Mouse (Mus musculus) heart, embryonic 16.5 days (tissue): ENCODE measurements around the gene Nup85. TPM values are rescaled to one million over a fixed set of nuclear protein-coding genes. Genes with fewer than 3 reads are reported as not detected.

Experiments
- ATAC-seq: fragments of 200-750 bp; cut with Nextera tagmentation; replicated peaks from 2 replicates; pipeline ENCODE4 v1.8.0; 2017; ENCODE audit warnings: moderate number of reproducible peaks; ENCODE audit not compliant: insufficient read depth, low FRiP score; ENCODE audit errors: extremely low read depth
- H3K27ac ChIP-seq: fragments of 300-500 bp; sonication (generic); 2 replicates; pipeline ENCODE4 v1.5.1; 2014; ENCODE audit warnings: mild to moderate bottlenecking, low read length, control low read depth, moderate library complexity
- H3K27me3 ChIP-seq: fragments of 300-500 bp; sonication (generic); 2 replicates; pipeline ENCODE4 v1.6.1; 2014; ENCODE audit warnings: low read length, mixed read lengths; ENCODE audit not compliant: control insufficient read depth, insufficient read depth
- H3K36me3 ChIP-seq: fragments of 300-500 bp; sonication (generic); 2 replicates; pipeline ENCODE4 v1.6.1; 2014; ENCODE audit not compliant: control insufficient read depth, insufficient read depth
- H3K4me1 ChIP-seq: fragments of 300-500 bp; sonication (generic); 2 replicates; pipeline ENCODE4 v1.6.1; 2014; ENCODE audit warnings: low read length, mixed read lengths; ENCODE audit not compliant: control insufficient read depth, insufficient read depth
- H3K4me2 ChIP-seq: fragments of 300-500 bp; sonication (generic); 2 replicates; pipeline ENCODE4 v1.6.1; 2014; ENCODE audit warnings: low read depth, mild to moderate bottlenecking, control low read depth, low read length
- H3K4me3 ChIP-seq: fragments of 300-500 bp; sonication (generic); 2 replicates; pipeline ENCODE4 v1.5.1; 2014; ENCODE audit warnings: mild to moderate bottlenecking, control low read depth, low read length
- H3K9ac ChIP-seq: fragments of 300-500 bp; sonication (generic); 2 replicates; pipeline ENCODE4 v1.6.1; 2014; ENCODE audit warnings: low read length, control low read depth
- H3K9me3 ChIP-seq: fragments of 300-500 bp; sonication (generic); replicated peaks from 2 replicates; pipeline ENCODE4 v1.6.1; 2016; ENCODE audit warnings: low read length; ENCODE audit not compliant: control insufficient read depth
- WGBS: fragments of 180-500 bp; shearing (Covaris S2); extraction: QIAGEN DNeasy Blood & Tissue Kit; methylation state at CpG from one replicate; pipeline ENCODE4 v1.1.7; 2014; 5-methylcytosine and 5-hydroxymethylcytosine counted together
- polyA plus RNA-seq: library from polyadenylated mRNA; unstranded; fragments of >200 nt; fragmentation: Nextera tagmentation; extraction: Ambion mirVana; gene quantifications from 2 replicates; pipeline ENCODE4 v1.2.1, GENCODE M21; 2015

Gene Nup85
- polyA plus RNA-seq, 1 experiment from 2014 or later: 117 TPM

DNA sequence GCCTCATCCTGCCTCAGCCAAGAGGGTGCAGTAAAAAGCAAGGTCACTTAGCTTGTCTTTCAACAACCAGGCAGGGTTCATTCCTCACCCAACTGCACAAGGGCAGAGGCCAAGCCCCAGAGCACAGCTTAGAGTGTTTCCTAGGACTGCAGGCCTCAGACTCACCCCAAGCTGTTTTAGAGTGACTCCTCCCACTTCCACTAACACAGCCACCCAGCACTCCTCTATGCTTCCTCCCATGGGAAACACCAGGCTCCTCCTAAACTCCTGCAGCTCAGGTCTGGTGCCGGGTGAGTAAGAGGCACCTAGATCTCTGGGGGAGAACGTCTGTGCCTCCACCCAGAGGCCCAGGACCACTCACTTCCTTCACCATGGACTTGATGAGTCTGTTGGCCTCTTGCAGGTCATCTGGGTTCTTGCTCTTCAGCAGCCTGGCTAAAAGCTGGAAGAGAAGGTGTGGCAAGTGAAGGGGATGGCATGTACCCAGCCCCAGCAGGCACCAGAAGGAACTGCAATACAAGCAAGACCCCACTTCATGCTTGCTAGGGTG lies 26.4 kb downstream of the Nup85 start:
- Histone ChIP-seq H3K4me2 (no peak overlapping the region), H3K4me3 (no peak overlapping the region), H3K9me3 (no peaks in the 10 kb centered on the region), H3K36me3 (peaks cover 81% of the 10 kb centered on the region), H3K27ac (no peak overlapping the region), H3K9ac (no peak overlapping the region), H3K4me1 (no peaks in the 10 kb centered on the region), H3K27me3 (no peaks in the 10 kb centered on the region)
- ATAC-seq: no peak
- WGBS: 81% methylated on average over 2 of the region's 2 CpGs

DNA sequence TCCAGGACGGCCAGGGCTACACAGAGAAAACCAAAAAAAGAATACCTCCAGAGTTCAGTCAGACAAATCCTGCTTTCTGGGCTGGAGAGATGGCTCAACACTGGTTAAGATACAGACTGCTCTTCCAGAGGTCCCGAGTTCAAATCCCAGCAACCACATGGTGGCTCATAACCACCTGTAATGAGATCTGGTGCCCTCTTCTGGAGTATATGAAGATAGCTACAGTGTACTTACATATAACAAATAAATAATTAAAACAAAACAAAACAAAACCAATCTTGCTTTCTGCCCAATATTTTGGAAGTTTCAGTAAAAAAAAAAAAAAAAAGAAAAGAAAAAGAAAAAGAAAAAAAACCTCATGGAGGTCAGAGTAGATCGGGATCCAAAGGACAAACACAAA lies 31.0 kb downstream of the Nup85 start:
- peaks cover 49% of the 10 kb centered on the region for H3K36me3 ChIP-seq
- 96% methylated on average over 3 of the region's 3 CpGs for WGBS
- ATAC-seq: no peak

DNA sequence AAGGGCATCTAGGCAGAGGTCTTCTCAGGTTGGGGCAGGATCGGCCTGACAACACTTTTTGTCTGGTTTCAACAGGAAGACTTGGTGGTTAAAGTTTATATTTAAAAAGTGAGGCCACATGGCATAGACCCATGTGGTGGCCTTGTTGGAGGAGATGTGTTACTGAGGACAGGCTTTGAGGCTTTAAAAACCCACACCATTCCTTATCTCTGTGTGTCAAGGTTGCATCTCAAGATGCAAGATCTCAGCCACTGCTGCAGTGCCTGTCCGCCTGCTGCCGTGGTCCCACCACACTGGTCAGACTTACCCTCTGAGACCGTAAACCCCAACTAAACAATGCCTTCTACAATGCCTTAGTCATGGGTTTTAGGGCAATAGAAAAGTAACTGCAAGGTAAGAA lies 34.1 kb downstream of the Nup85 start:
- Histone ChIP-seq H3K4me3 (no peak overlapping the region), H3K4me1 (peaks cover 26% of the 10 kb centered on the region), H3K27me3 (no peaks in the 10 kb centered on the region), H3K9me3 (no peaks in the 10 kb centered on the region), H3K4me2 (no peak overlapping the region), H3K27ac (no peak overlapping the region), H3K9ac (no peak overlapping the region), H3K36me3 (peaks cover 25% of the 10 kb centered on the region)
- WGBS: 91% methylated on average over 4 of the region's 4 CpGs
- no peak for ATAC-seq

More for the DNA sequence above, 31.0 kb downstream of the Nup85 start:
- no peaks in the 10 kb centered on the region for H3K9me3 ChIP-seq
- no peaks in the 10 kb centered on the region for H3K27me3 ChIP-seq
- H3K4me3 ChIP-seq: no peak overlapping the region
- H3K4me1 ChIP-seq: no peaks in the 10 kb centered on the region
- H3K9ac ChIP-seq: no peak overlapping the region
- H3K27ac ChIP-seq: no peak overlapping the region
- H3K4me2 ChIP-seq: no peak overlapping the region

DNA sequence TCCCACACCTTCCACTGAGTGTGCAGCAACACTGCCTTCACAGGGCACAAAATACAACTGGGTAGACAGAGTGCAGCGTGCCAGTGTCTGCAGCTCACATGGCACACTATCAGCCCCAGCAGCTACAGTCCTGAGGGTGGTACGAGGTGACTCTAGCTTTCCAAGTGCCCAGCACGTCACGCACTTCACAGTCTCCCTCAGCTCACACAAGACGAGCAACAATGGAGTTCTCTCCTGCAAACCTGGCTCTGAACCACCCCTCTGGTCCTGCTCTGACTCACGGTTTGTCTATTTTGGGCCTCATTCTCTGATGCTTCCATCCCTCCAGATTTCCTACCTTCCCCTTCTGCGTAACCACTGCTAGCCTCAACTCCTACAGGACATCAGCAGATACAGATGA lies 35.5 kb downstream of the Nup85 start:
- no peak overlapping the region for H3K4me3 ChIP-seq
- peaks cover 12% of the 10 kb centered on the region; the same call in 1 of the 2 replicates for H3K36me3 ChIP-seq
- no peak overlapping the region for H3K9ac ChIP-seq
- ATAC-seq: no peak
- WGBS: 76% methylated on average over 7 of the region's 7 CpGs
- H3K9me3 ChIP-seq: no peaks in the 10 kb centered on the region
- no peak overlapping the region for H3K27ac ChIP-seq
- peaks cover 28% of the 10 kb centered on the region for H3K4me1 ChIP-seq
- H3K4me2 ChIP-seq: no peak overlapping the region
- no peaks in the 10 kb centered on the region for H3K27me3 ChIP-seq

DNA sequence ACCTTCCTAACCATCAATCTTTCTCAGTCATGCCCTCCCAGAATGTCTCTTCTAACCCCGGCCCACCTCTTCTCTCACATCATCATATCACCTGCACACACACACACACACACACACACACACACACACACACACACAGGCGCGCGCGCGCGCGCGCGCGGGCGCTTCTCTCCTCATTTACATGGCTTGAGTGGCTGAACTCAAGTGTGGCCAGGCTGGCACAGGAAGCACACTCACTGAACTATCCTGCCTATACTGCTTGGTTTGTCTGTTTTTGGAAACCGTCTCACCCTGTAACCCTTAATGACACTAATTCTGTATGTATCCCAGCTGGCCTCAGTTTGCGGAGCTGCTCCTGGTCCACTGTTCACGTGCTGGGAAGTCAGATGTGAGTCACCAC lies 36.5 kb downstream of the Nup85 start:
- H3K9me3 ChIP-seq: no peaks in the 10 kb centered on the region
- H3K4me1 ChIP-seq: peaks cover 33% of the 10 kb centered on the region
- H3K4me2 ChIP-seq: no peak overlapping the region
- H3K36me3 ChIP-seq: peaks cover 9% of the 10 kb centered on the region; the same call in 1 of the 2 replicates
- ATAC-seq: no peak
- H3K27me3 ChIP-seq: no peaks in the 10 kb centered on the region
- H3K9ac ChIP-seq: no peak overlapping the region
- H3K27ac ChIP-seq: no peak overlapping the region
- WGBS: 86% methylated on average over 15 of the region's 15 CpGs
- no peak overlapping the region for H3K4me3 ChIP-seq

DNA sequence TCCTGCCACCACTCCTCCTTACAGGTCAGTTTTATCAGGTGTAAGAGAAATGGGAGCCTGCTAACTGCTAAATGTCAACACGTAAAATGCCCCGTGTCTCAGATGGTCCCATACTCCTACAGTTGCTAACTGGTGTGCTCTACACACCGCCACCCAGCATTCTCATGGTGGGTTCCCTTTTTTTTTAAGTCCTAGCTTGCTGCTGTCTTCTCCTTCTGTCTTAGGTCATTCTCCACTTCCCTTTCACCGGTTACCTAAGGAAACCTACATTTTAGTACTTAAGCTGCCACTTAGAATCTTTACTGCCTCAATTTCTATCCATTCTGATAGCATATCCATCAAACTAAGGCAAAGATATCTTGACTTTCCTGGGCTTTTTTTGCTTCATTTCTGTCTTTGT lies 36.9 kb downstream of the Nup85 start:
- ATAC-seq: no peak
- peaks cover 33% of the 10 kb centered on the region for H3K4me1 ChIP-seq
- WGBS: 51% methylated on average over 4 of the region's 4 CpGs
- no peak overlapping the region for H3K27ac ChIP-seq
- no peaks in the 10 kb centered on the region for H3K9me3 ChIP-seq
- H3K27me3 ChIP-seq: no peaks in the 10 kb centered on the region
- H3K4me2 ChIP-seq: no peak overlapping the region
- no peak overlapping the region for H3K4me3 ChIP-seq
- H3K9ac ChIP-seq: no peak overlapping the region
- peaks cover 10% of the 10 kb centered on the region for H3K36me3 ChIP-seq

DNA sequence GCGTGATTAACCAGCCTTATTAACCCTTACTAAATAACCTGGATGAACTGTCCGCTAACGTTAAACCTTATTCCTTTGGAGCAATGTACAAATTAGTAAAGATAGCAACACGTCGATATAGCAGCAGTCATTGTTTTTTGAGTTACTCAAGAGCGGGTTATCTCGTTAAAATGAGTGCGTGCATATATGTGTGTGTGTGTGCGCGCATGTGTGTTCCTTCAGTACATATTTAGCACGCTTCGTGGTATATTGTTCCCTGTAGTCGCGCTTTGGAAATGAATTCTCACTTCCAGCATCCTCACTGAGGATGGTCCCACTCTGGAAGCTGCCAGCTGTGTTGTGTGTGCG lies 38.9 kb downstream of the Nup85 start:
- Histone ChIP-seq H3K4me3 (peak overlapping the region; percentile 94), H3K27ac (peak overlapping the region; percentile 91), H3K27me3 (no peaks in the 10 kb centered on the region), H3K9ac (peak overlapping the region; percentile 99), H3K4me2 (peak overlapping the region; percentile 69), H3K4me1 (peaks cover 33% of the 10 kb centered on the region), H3K36me3 (peaks cover 18% of the 10 kb centered on the region), H3K9me3 (no peaks in the 10 kb centered on the region)
- WGBS: 4% methylated on average over 15 of the region's 15 CpGs
- no peak for ATAC-seq

DNA sequence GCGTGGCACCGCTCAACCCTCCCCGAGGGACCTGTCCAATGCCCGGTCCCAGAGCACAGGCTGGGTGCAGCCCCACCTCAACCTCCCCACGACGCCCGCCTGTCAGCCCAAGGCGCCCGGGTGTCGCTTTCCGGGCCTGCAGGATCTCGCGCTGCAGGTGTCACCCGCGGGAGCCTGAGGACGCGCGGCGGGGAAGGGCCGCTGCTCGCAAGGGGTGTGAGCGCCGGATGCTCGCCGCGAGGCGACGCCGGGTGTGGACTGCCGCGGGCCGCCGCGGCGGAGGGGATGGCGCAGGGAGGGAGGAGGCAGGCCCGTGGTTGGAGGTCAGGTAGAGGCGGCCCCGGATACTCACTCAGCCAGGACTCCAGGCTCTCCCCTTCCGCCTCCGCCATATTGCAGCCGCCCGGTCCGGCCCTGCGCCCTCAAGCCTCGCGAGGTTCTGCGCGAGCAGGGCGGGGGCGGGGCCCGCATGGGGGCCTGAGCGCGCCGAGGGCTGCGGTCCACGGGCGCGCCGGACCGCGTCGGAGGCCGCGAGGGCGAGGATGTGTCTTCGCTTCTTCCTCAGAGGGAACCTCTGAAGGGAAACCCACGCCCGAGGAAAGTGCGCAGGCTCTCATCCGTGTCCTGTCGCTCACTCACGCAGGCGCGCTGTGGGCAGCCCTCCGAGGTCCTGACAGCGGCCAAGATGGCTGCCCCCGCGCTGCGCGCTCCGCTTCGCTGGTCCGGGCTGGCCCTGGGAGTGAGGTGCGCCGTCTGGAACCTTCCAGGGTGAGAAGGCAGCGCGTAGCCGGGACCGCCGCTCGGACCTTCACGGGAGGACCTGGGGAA lies 39.5 kb downstream of the Nup85 start, which contains the start of the genes Mrps7 and Gga3:
TSS of gene Mrps7 (plus strand) at position 450 of the 828 bp plus-strand sequence.
TSS of gene Gga3 (minus strand) at position 576 of the 828 bp plus-strand sequence.
- Histone ChIP-seq H3K4me1 (peaks cover 33% of the 10 kb centered on the region), H3K9ac (peak within 1 kb of the TSS; percentile 99), H3K27ac (peak within 1 kb of the TSS; percentile 91), H3K4me3 (peak within 1 kb of the TSS; percentile 94), H3K9me3 (no peaks in the 10 kb centered on the region), H3K4me2 (peak within 1 kb of the TSS; percentile 93), H3K36me3 (peaks cover 18% of the 10 kb centered on the region), H3K27me3 (no peaks in the 10 kb centered on the region)
- peak; percentile 95 for ATAC-seq
- under 1% methylated on average over 69 of the region's 93 CpGs for WGBS

DNA sequence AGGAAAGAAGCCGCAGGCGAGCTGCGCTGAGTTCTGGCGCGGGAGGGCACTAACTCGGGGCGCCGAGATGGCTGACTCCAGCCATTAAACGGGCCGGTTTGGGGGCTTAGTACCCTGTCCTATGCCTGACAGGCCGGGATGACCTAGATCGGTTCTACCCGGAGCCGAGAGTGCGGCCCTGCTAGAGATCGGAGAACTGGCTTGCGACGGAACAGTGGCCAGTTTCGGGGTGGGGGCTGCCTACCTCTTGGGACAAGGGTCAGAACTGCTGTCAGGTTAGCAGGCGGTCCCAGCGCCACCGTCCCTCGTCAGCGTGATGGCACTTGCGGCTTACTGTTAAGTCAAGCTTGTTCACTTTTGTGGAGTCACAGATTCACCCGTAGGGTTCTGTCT lies 40.1 kb downstream of the Nup85 start:
- Histone ChIP-seq H3K9ac (peak overlapping the region; percentile 99), H3K27me3 (no peaks in the 10 kb centered on the region), H3K4me1 (peaks cover 33% of the 10 kb centered on the region), H3K27ac (peak overlapping the region; percentile 91), H3K4me3 (peak overlapping the region; percentile 94), H3K36me3 (peaks cover 23% of the 10 kb centered on the region), H3K4me2 (peak overlapping the region; percentile 93), H3K9me3 (no peaks in the 10 kb centered on the region)
- peak; percentile 28; the same call in 1 of the 2 replicates for ATAC-seq
- WGBS: under 1% methylated on average over 26 of the region's 26 CpGs
